13 mouse cellular contexts compared by ENCODE assay signal in genomic region chr11:76261224-76261623, GRCm38 (mm10). TPM values are rescaled to one million over a fixed set of nuclear protein-coding genes. Genes with fewer than 3 reads are reported as not detected.
DNase-seq lines count a peak whose midpoint lies in the region; ATAC-seq lines count a peak whose summit lies in the region.
"Had no signal": no experiment of that assay in that cellular context is flagged by ENCODE, and none has a peak within 500 bp of the region (broad histone marks: within the 10 kb centered on the region; RNA-seq: fewer than 3 reads in every experiment).

No protein-coding gene starts in this region.

- no peak overlapping the region for H3K9ac ChIP-seq in heart, embryonic 14.5 days (ENCODE audit: low read length)
- no peak overlapping the region for H3K9ac ChIP-seq in heart, embryonic 11.5 days (ENCODE audit: low read depth, low read length)
- no peak overlapping the region for H3K9ac ChIP-seq in neural tube, embryonic 11.5 days (ENCODE audit: low read length)
- H3K9ac ChIP-seq in neural tube, embryonic 15.5 days (replicated peaks): no peak overlapping the region
- no peak overlapping the region for H3K9ac ChIP-seq in hindbrain, embryonic 11.5 days (ENCODE audit: low read depth, low read length)
- H3K9ac ChIP-seq: liver, embryonic 12.5 days had no signal

- no peaks in the 10 kb centered on the region for H3K9me3 ChIP-seq in heart, embryonic 14.5 days (ENCODE audit: control insufficient read depth, low read length)
- H3K9me3 ChIP-seq in heart, embryonic 11.5 days (replicated peaks; ENCODE audit: control insufficient read depth, low read length): no peaks in the 10 kb centered on the region
- no peaks in the 10 kb centered on the region for H3K9me3 ChIP-seq in neural tube, embryonic 11.5 days (ENCODE audit: control insufficient read depth, low read length)
- H3K9me3 ChIP-seq in neural tube, embryonic 15.5 days (replicated peaks): no peaks in the 10 kb centered on the region
- no peaks in the 10 kb centered on the region for H3K9me3 ChIP-seq in hindbrain, embryonic 11.5 days (ENCODE audit: control insufficient read depth, low read length)
- H3K9me3 ChIP-seq: G1E; liver, embryonic 12.5 days had no signal

- peaks cover 0 to 2% of the 10 kb centered on the region in 2 experiments; a peak in 1 of 4 replicates for H3K4me1 ChIP-seq in heart, embryonic 14.5 days (ENCODE audit: control insufficient read depth in 2 of 2, insufficient read depth in 2 of 2, low read length in 2 of 2)
- peaks cover 6% of the 10 kb centered on the region for H3K4me1 ChIP-seq in heart, embryonic 11.5 days (ENCODE audit: control insufficient read depth, insufficient read depth, low read length)
- H3K4me1 ChIP-seq in neural tube, embryonic 11.5 days (ENCODE audit: control insufficient read depth, insufficient read depth, low read length): peaks cover 42% of the 10 kb centered on the region
- H3K4me1 ChIP-seq in neural tube, embryonic 15.5 days: peaks cover 29% of the 10 kb centered on the region
- peaks cover 33% of the 10 kb centered on the region for H3K4me1 ChIP-seq in hindbrain, embryonic 11.5 days (replicated peaks; ENCODE audit: control insufficient read depth, insufficient read depth, low read length)

- H3K4me3 ChIP-seq in heart, embryonic 14.5 days (ENCODE audit: control insufficient read depth in 1 of 2, insufficient read depth in 1 of 2, low read depth in 1 of 2, low read length in 2 of 2): no peak overlapping the region
- H3K4me3 ChIP-seq in heart, embryonic 11.5 days (ENCODE audit: low read depth, low read length): no peak overlapping the region
- no peak overlapping the region for H3K4me3 ChIP-seq in neural tube, embryonic 11.5 days (ENCODE audit: low read depth, low read length)
- H3K4me3 ChIP-seq in neural tube, embryonic 15.5 days (replicated peaks): no peak overlapping the region
- H3K4me3 ChIP-seq in hindbrain, embryonic 11.5 days (ENCODE audit: low read depth, low read length): no peak overlapping the region
- H3K4me3 ChIP-seq: liver, embryonic 12.5 days; myocyte had no signal

- 0 out of 2 replicates have a peak, but pooled peaks have one; percentile 14 for ATAC-seq in heart, embryonic 14.5 days (ENCODE audit: insufficient number of reproducible peaks, insufficient read depth, low FRiP score, low read depth)
- no peak for ATAC-seq in heart, embryonic 11.5 days (replicated peaks; ENCODE audit: insufficient number of reproducible peaks, low FRiP score, low TSS enrichment)
- no peak for ATAC-seq in neural tube, embryonic 11.5 days (ENCODE audit: insufficient read depth, low FRiP score, low TSS enrichment)
- no peak for ATAC-seq in neural tube, embryonic 15.5 days (ENCODE audit: low FRiP score)
- no peak for ATAC-seq in hindbrain, embryonic 11.5 days (ENCODE audit: low FRiP score)
- ATAC-seq: liver, embryonic 12.5 days had no signal

- no peak for DNase-seq in neural tube, embryonic 11.5 days (ENCODE audit: low spot score)
- DNase-seq in hindbrain, embryonic 11.5 days (ENCODE audit: low spot score): no peak
- peak; percentile 62 for DNase-seq in naive thymus-derived CD4-positive, alpha-beta T cell, adult 2 months (ENCODE audit: low read depth)
- DNase-seq in left cerebral cortex, adult 18-20 months (ENCODE audit: low spot score in 2 of 2): no peak
- DNase-seq in cerebellum, postnatal 36 days: no peak
- DNase-seq: adrenal gland, postnatal 36 days had no signal

- H3K4me2 ChIP-seq in heart, embryonic 14.5 days (ENCODE audit: low read length): no peak overlapping the region
- no peak overlapping the region for H3K4me2 ChIP-seq in heart, embryonic 11.5 days
- H3K4me2 ChIP-seq in neural tube, embryonic 11.5 days (ENCODE audit: low read depth): no peak overlapping the region
- H3K4me2 ChIP-seq in neural tube, embryonic 15.5 days: no peak overlapping the region
- H3K4me2 ChIP-seq in hindbrain, embryonic 11.5 days (replicated peaks; ENCODE audit: low read depth, low read length): no peak overlapping the region
- H3K4me2 ChIP-seq: liver, embryonic 12.5 days had no signal

- no peaks in the 10 kb centered on the region for H3K27me3 ChIP-seq in heart, embryonic 14.5 days (ENCODE audit: control insufficient read depth, insufficient read depth, low read length)
- no peaks in the 10 kb centered on the region for H3K27me3 ChIP-seq in heart, embryonic 11.5 days (ENCODE audit: control insufficient read depth, insufficient read depth, low read length)
- no peaks in the 10 kb centered on the region for H3K27me3 ChIP-seq in neural tube, embryonic 11.5 days (ENCODE audit: control insufficient read depth, insufficient read depth, low read length)
- H3K27me3 ChIP-seq in neural tube, embryonic 15.5 days (replicated peaks): no peaks in the 10 kb centered on the region
- H3K27me3 ChIP-seq in hindbrain, embryonic 11.5 days (ENCODE audit: control insufficient read depth, insufficient read depth, low read length): no peaks in the 10 kb centered on the region
- H3K27me3 ChIP-seq: liver, embryonic 12.5 days had no signal

- no peak overlapping the region for H3K27ac ChIP-seq in heart, embryonic 14.5 days (replicated peaks in 1 of 2; ENCODE audit: control insufficient read depth in 1 of 2, insufficient read depth in 1 of 2, low read depth in 2 of 2, low read length in 2 of 2)
- no peak overlapping the region for H3K27ac ChIP-seq in heart, embryonic 11.5 days (ENCODE audit: low read depth, low read length)
- 0 out of 2 replicates have a peak overlapping the region, but pooled peaks have one; percentile 45 for H3K27ac ChIP-seq in neural tube, embryonic 11.5 days (ENCODE audit: low read depth, low read length)
- no peak overlapping the region for H3K27ac ChIP-seq in neural tube, embryonic 15.5 days (replicated peaks)
- peak overlapping the region; percentile 4; the same call in 1 of the 2 replicates for H3K27ac ChIP-seq in hindbrain, embryonic 11.5 days (ENCODE audit: low read depth, low read length)
- H3K27ac ChIP-seq: liver, embryonic 12.5 days had no signal

- H3K36me3 ChIP-seq in heart, embryonic 14.5 days (ENCODE audit: control insufficient read depth, insufficient read depth, low read length): peaks cover 41% of the 10 kb centered on the region
- H3K36me3 ChIP-seq in heart, embryonic 11.5 days (ENCODE audit: control insufficient read depth, insufficient read depth, low read length): no peaks in the 10 kb centered on the region; the same call in 1 of the 2 replicates
- H3K36me3 ChIP-seq in neural tube, embryonic 11.5 days (ENCODE audit: control insufficient read depth, insufficient read depth, low read length): no peaks in the 10 kb centered on the region
- peaks cover 5% of the 10 kb centered on the region for H3K36me3 ChIP-seq in neural tube, embryonic 15.5 days
- H3K36me3 ChIP-seq in hindbrain, embryonic 11.5 days (ENCODE audit: control insufficient read depth, insufficient read depth, low read length): no peaks in the 10 kb centered on the region
- H3K36me3 ChIP-seq: liver, embryonic 12.5 days had no signal

- 54% methylated on average over 12 of the region's 12 CpGs for WGBS in heart, embryonic 14.5 days
- whole genome bisulfite sequencing in heart, embryonic 11.5 days (ENCODE audit: insufficient replicate concordance): 67% methylated on average over 12 of the region's 12 CpGs
- WGBS in neural tube, embryonic 11.5 days: 79% methylated on average over 12 of the region's 12 CpGs
- 74% methylated on average over 12 of the region's 12 CpGs for WGBS in neural tube, embryonic 15.5 days
- 72% methylated on average over 12 of the region's 12 CpGs for WGBS in hindbrain, embryonic 11.5 days

RNA-seq across cellular contexts. Expression of gene Glod4, which starts 17.7 kb away (rescaled TPM):
- polyA plus RNA-seq in heart, embryonic 14.5 days (2014; fragmentation: Nextera tagmentation; extraction: Ambion mirVana): 135 and 138 TPM in 2 replicates
- 128 TPM in 2 replicates for polyA plus RNA-seq in heart, embryonic 11.5 days (2014; fragmentation: Nextera tagmentation; extraction: Ambion mirVana)
- polyA plus RNA-seq in neural tube, embryonic 11.5 days (2014; fragmentation: Nextera tagmentation; extraction: Ambion mirVana): 116 and 118 TPM in 2 replicates
- 112 and 123 TPM in 2 replicates for polyA plus RNA-seq in neural tube, embryonic 15.5 days (2015; fragmentation: Nextera tagmentation; extraction: Ambion mirVana)
- polyA plus RNA-seq in hindbrain, embryonic 11.5 days (2014; fragmentation: Nextera tagmentation; extraction: Ambion mirVana): 132 and 140 TPM in 2 replicates
- total RNA-seq in left cerebral cortex, adult 18-20 months (2021): 10 to 100 TPM; 52.9 to 60.4 TPM

RNA-seq across cellular contexts. Expression of gene Mrm3, which starts 17.7 kb away (rescaled TPM):
- polyA plus RNA-seq in heart, embryonic 14.5 days (2014; fragmentation: Nextera tagmentation; extraction: Ambion mirVana): 21.8 and 23.2 TPM in 2 replicates
- 21.1 and 21.6 TPM in 2 replicates for polyA plus RNA-seq in heart, embryonic 11.5 days (2014; fragmentation: Nextera tagmentation; extraction: Ambion mirVana)
- 18.6 and 18.8 TPM in 2 replicates for polyA plus RNA-seq in neural tube, embryonic 11.5 days (2014; fragmentation: Nextera tagmentation; extraction: Ambion mirVana)
- 27.3 and 28.1 TPM in 2 replicates for polyA plus RNA-seq in neural tube, embryonic 15.5 days (2015; fragmentation: Nextera tagmentation; extraction: Ambion mirVana)
- 21.9 and 22.4 TPM in 2 replicates for polyA plus RNA-seq in hindbrain, embryonic 11.5 days (2014; fragmentation: Nextera tagmentation; extraction: Ambion mirVana)
- 10 to 100 TPM; 18.6 to 20.9 TPM for total RNA-seq in left cerebral cortex, adult 18-20 months (2021)

RNA-seq across cellular contexts. Expression of gene Gemin4, which starts 43.8 kb away (rescaled TPM):
- polyA plus RNA-seq in heart, embryonic 14.5 days (2014; fragmentation: Nextera tagmentation; extraction: Ambion mirVana): 18.8 and 23.0 TPM in 2 replicates
- 25.8 and 34.8 TPM in 2 replicates for polyA plus RNA-seq in heart, embryonic 11.5 days (2014; fragmentation: Nextera tagmentation; extraction: Ambion mirVana)
- 37.9 and 43.6 TPM in 2 replicates for polyA plus RNA-seq in neural tube, embryonic 11.5 days (2014; fragmentation: Nextera tagmentation; extraction: Ambion mirVana)
- 13.8 and 20.1 TPM in 2 replicates for polyA plus RNA-seq in neural tube, embryonic 15.5 days (2015; fragmentation: Nextera tagmentation; extraction: Ambion mirVana)
- polyA plus RNA-seq in hindbrain, embryonic 11.5 days (2014; fragmentation: Nextera tagmentation; extraction: Ambion mirVana): 31.4 and 36.8 TPM in 2 replicates
- 1 to 10 TPM; 5.6 to 7.7 TPM for total RNA-seq in left cerebral cortex, adult 18-20 months (2021)

RNA-seq across cellular contexts. Expression of gene Dbil5, which starts 43.8 kb away (rescaled TPM):
- 1.0 and 2.1 TPM in 2 replicates for polyA plus RNA-seq in heart, embryonic 14.5 days (2014; fragmentation: Nextera tagmentation; extraction: Ambion mirVana)
- polyA plus RNA-seq in heart, embryonic 11.5 days (2014; fragmentation: Nextera tagmentation; extraction: Ambion mirVana): 0.99 and 1.3 TPM in 2 replicates
- polyA plus RNA-seq in neural tube, embryonic 11.5 days (2014; fragmentation: Nextera tagmentation; extraction: Ambion mirVana): 0.46 TPM in 1 of 2 replicates, not detected in the other
- polyA plus RNA-seq in neural tube, embryonic 15.5 days (2015; fragmentation: Nextera tagmentation; extraction: Ambion mirVana): 0.38 and 0.79 TPM in 2 replicates
- 0.66 TPM in 1 of 2 replicates, not detected in the other for polyA plus RNA-seq in hindbrain, embryonic 11.5 days (2014; fragmentation: Nextera tagmentation; extraction: Ambion mirVana)
- 1 to 10 TPM in 1 of 2 experiments, under 1 TPM in 1; 0.70 to 1.3 TPM for total RNA-seq in left cerebral cortex, adult 18-20 months (2021)
- total RNA-seq: adrenal gland, postnatal 36 days had no signal
- polyA plus RNA-seq: spleen, adult 2 months had no signal

Comparison
In these comparisons a context has a peak if more than half of its experiments do, and no peak if none do; other contexts are left out.
1. H3K27ac ChIP-seq: peak in neural tube, embryonic 11.5 days (single experiment) and hindbrain, embryonic 11.5 days (single experiment); none in heart, embryonic 14.5 days (0 of 2), heart, embryonic 11.5 days (single experiment) and neural tube, embryonic 15.5 days (single experiment).